Mouse (Mus musculus) stomach, postnatal 0 days (tissue): Measurements from ENCODE around the gene Arid3c.

ENCODE experiments used
- CTCF ChIP-seq: IDR thresholded peaks from 2 replicates; pipeline ENCODE4 v1.5.1; 2016; ENCODE audit warnings: antibody characterized with exemption, low read depth, mild to moderate bottlenecking, moderate library complexity
- EP300 ChIP-seq: optimal IDR thresholded peaks from 2 replicates; pipeline ENCODE3; 2016; ENCODE audit warnings: antibody characterized with exemption

GRCm38 (mm10) chr4:41678863-41679262, 52.1 kb downstream of the Arid3c start:
- TF ChIP-seq EP300 = no peak
- TF ChIP-seq CTCF = no peak
